Mouse (Mus musculus): ENCODE results near the gene Eef1akmt2. TPM values are rescaled to one million over a fixed set of nuclear protein-coding genes. Genes with fewer than 3 reads are reported as not detected.

The Eef1akmt2 gene
- total RNA-seq, 2 experiments from 2014 or later, result 31.9 to 34.9 TPM

GRCm38 (mm10) chr7:132873043-132873442 is 20.6 kb upstream of the Eef1akmt2 start:
- ATAC-seq (ENCODE audit: poor library complexity, severe bottlenecking), result no peak; the same call in 1 of the 2 replicates

- ATAC-seq (ENCODE audit: poor library complexity, severe bottlenecking), result no peak
Observed at GRCm38 (mm10) chr7:132866316-132866715, 13.8 kb upstream of the Eef1akmt2 start.

GRCm38 (mm10) chr7:132859042-132859958 is 6.8 kb upstream of the Eef1akmt2 start, which contains the start of gene Abraxas2:
Abraxas2 (plus strand) TSS chr7:132859225.
- ATAC-seq (ENCODE audit: poor library complexity, severe bottlenecking), result peak; percentile 94

- ATAC-seq (ENCODE audit: poor library complexity, severe bottlenecking), result no peak
Observed at GRCm38 (mm10) chr7:132858043-132858608, 5.7 kb upstream of the Eef1akmt2 start.

- ATAC-seq (ENCODE audit: poor library complexity, severe bottlenecking), result no peak
Observed at GRCm38 (mm10) chr7:132856083-132856482, 3.6 kb upstream of the Eef1akmt2 start.

GRCm38 (mm10) chr7:132853946-132854345 is 1.5 kb upstream of the Eef1akmt2 start:
- ATAC-seq (ENCODE audit: poor library complexity, severe bottlenecking), result no peak

GRCm38 (mm10) chr7:132853361-132853760 is 888 bp upstream of the Eef1akmt2 start:
- ATAC-seq (ENCODE audit: poor library complexity, severe bottlenecking), result no peak

GRCm38 (mm10) chr7:132843152-132843551 is 9.3 kb downstream of the Eef1akmt2 start:
- ATAC-seq (ENCODE audit: poor library complexity, severe bottlenecking), result peak; percentile 49

GRCm38 (mm10) chr7:132842455-132842854 is 10.0 kb downstream of the Eef1akmt2 start:
- no peak for ATAC-seq (ENCODE audit: poor library complexity, severe bottlenecking)

GRCm38 (mm10) chr7:132841287-132841686 is 11.2 kb downstream of the Eef1akmt2 start:
- no peak for ATAC-seq (ENCODE audit: poor library complexity, severe bottlenecking)

GRCm38 (mm10) chr7:132830955-132831354 is 21.5 kb downstream of the Eef1akmt2 start:
- ATAC-seq (ENCODE audit: poor library complexity, severe bottlenecking), result no peak

GRCm38 (mm10) chr7:132824346-132825022 is 28.0 kb downstream of the Eef1akmt2 start:
- ATAC-seq (ENCODE audit: poor library complexity, severe bottlenecking), result no peak

GRCm38 (mm10) chr7:132823832-132824231 is 28.6 kb downstream of the Eef1akmt2 start:
- no peak for ATAC-seq (ENCODE audit: poor library complexity, severe bottlenecking)

- ATAC-seq (ENCODE audit: poor library complexity, severe bottlenecking), result no peak
Observed at GRCm38 (mm10) chr7:132820692-132821091, 31.8 kb downstream of the Eef1akmt2 start.

GRCm38 (mm10) chr7:132817056-132817455 is 35.4 kb downstream of the Eef1akmt2 start:
- ATAC-seq (ENCODE audit: poor library complexity, severe bottlenecking), result no peak

- ATAC-seq (ENCODE audit: poor library complexity, severe bottlenecking), result no peak
Observed at GRCm38 (mm10) chr7:132816528-132816927, 35.9 kb downstream of the Eef1akmt2 start.

GRCm38 (mm10) chr7:132815081-132815480 is 37.4 kb downstream of the Eef1akmt2 start:
- no peak for ATAC-seq (ENCODE audit: poor library complexity, severe bottlenecking)

GRCm38 (mm10) chr7:132814089-132814450 is 38.4 kb downstream of the Eef1akmt2 start:
- ATAC-seq (ENCODE audit: poor library complexity, severe bottlenecking), result no peak

GRCm38 (mm10) chr7:132813416-132814088 is 38.9 kb downstream of the Eef1akmt2 start, which contains the start of gene Fam53b:
Fam53b (minus strand) TSS chr7:132813886.
- peak; percentile 53 for ATAC-seq (ENCODE audit: poor library complexity, severe bottlenecking)

- ATAC-seq (ENCODE audit: poor library complexity, severe bottlenecking), result peak; percentile 53
Observed at GRCm38 (mm10) chr7:132812619-132813415, 39.7 kb downstream of the Eef1akmt2 start.

Data from megakaryocyte, adult 5-6 weeks (primary cell).